Mouse (Mus musculus) midbrain, embryonic 15.5 days (tissue): ENCODE results near the gene Gucy2g. TPM values are rescaled to one million over a fixed set of nuclear protein-coding genes. Genes with fewer than 3 reads are reported as not detected.

Source experiments
- ATAC-seq: fragments of 200-750 bp; cut with Nextera tagmentation; replicated peaks from 2 replicates; pipeline ENCODE4 v1.8.0; 2017; ENCODE audit warnings: moderate TSS enrichment
- H3K27ac ChIP-seq: fragments of 300-500 bp; sonication (generic); 2 replicates; pipeline ENCODE4 v1.5.1; 2015; ENCODE audit warnings: mild to moderate bottlenecking, inconsistent platforms
- H3K27me3 ChIP-seq: fragments of 300-500 bp; sonication (generic); replicated peaks from 2 replicates; pipeline ENCODE4 v1.6.1; 2015; ENCODE audit warnings: inconsistent platforms
- H3K36me3 ChIP-seq: fragments of 300-500 bp; sonication (generic); replicated peaks from 2 replicates; pipeline ENCODE4 v1.6.1; 2015; ENCODE audit warnings: inconsistent platforms
- H3K4me1 ChIP-seq: fragments of 300-500 bp; sonication (generic); 2 replicates; pipeline ENCODE4 v1.6.1; 2015; ENCODE audit warnings: inconsistent platforms
- H3K4me2 ChIP-seq: fragments of 300-500 bp; sonication (generic); 2 replicates; pipeline ENCODE4 v1.6.1; 2015; ENCODE audit warnings: inconsistent platforms, mild to moderate bottlenecking, moderate library complexity
- H3K4me3 ChIP-seq: fragments of 300-500 bp; sonication (generic); 2 replicates; pipeline ENCODE4 v1.5.1; 2015; ENCODE audit warnings: mild to moderate bottlenecking, inconsistent platforms
- H3K9ac ChIP-seq: fragments of 300-500 bp; sonication (generic); 2 replicates; pipeline ENCODE4 v1.6.1; 2015; ENCODE audit warnings: mild to moderate bottlenecking, inconsistent platforms
- H3K9me3 ChIP-seq: fragments of 300-500 bp; sonication (generic); 2 replicates; pipeline ENCODE4 v1.6.1; 2016; ENCODE audit warnings: inconsistent platforms
- WGBS: fragments of 180-500 bp; shearing (Covaris S2); methylation state at CpG from one replicate; pipeline ENCODE4 v1.1.7; 2015; ENCODE audit warnings: mixed read lengths; 5-methylcytosine and 5-hydroxymethylcytosine counted together
- polyA plus RNA-seq: library from polyadenylated mRNA; unstranded; fragments of >200 nt; fragmentation: Nextera tagmentation; extraction: Ambion mirVana; gene quantifications from 2 replicates; pipeline ENCODE4 v1.2.1, GENCODE M21; 2015

Gucy2g gene
- polyA plus RNA-seq, 1 experiment from 2014 or later = not detected

DNA sequence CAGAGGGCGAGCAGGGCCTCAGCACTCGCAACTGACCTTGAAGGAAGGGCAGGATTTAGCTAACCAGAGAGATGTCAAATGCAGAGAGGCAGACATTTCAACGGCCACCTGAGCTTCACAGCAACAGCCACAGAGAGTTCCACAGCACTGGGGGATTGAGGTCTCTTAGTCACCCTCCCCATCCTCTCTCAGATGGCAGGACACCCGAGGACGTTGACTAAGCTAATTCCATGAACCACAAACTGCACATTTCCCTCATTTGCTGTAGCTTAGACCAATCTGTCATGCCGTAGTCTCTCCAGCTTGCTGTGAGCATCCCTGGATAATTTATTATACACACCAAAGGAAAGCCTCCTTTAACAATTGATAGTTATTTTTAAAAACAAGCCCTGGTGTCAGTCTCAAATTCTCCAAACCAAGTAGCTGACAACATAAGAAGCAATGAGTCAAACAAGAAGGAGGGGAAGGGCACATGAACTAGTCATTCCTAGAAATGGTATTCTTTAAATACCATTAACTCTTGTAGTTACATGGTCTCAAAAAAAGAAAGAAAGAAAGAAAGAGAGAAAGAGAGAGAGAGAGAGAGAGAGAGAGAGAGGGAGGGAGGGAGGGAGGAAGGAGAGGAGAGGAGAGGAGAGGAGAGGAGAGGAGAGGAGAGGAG lies 1.1 kb downstream of the Gucy2g start:
- Histone ChIP-seq H3K36me3 (no peaks in the 10 kb centered on the region), H3K9ac (no peak overlapping the region), H3K27ac (no peak overlapping the region), H3K27me3 (no peaks in the 10 kb centered on the region), H3K4me1 (no peaks in the 10 kb centered on the region), H3K4me2 (no peak overlapping the region), H3K9me3 (no peaks in the 10 kb centered on the region), H3K4me3 (no peak overlapping the region)
- 83% methylated on average over 6 of the region's 6 CpGs for WGBS
- no peak for ATAC-seq

GRCm38 (mm10) chr19:55236564-55236963 lies 4.5 kb downstream of the Gucy2g start:
- WGBS = 89% methylated on average over 5 of the region's 5 CpGs
- H3K9ac ChIP-seq = no peak overlapping the region
- no peak overlapping the region for H3K4me3 ChIP-seq
- H3K36me3 ChIP-seq = no peaks in the 10 kb centered on the region
- H3K4me1 ChIP-seq = no peaks in the 10 kb centered on the region
- no peak overlapping the region for H3K4me2 ChIP-seq
- H3K9me3 ChIP-seq = no peaks in the 10 kb centered on the region
- no peaks in the 10 kb centered on the region for H3K27me3 ChIP-seq
- no peak for ATAC-seq
- H3K27ac ChIP-seq = no peak overlapping the region

DNA sequence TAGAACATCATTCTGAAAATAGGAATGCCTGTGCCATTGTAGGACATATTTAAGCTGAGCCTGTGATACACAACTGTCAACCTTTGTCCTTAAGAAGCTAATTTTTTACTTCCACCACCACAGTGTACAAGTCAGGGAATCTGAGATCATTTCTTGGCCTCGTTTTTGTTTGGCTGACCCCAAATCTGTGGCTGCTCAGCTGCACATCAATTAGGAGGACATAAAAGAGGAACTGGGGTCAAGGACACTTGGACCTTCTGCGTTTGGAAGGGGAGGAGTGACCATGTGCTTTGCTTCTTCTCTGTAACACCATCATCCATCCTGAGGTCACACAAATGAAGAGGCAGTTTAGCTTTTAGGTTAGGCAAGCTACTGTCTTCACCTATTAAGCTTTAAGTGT lies 5.0 kb downstream of the Gucy2g start:
- 64% methylated on average over 2 of the region's 2 CpGs for WGBS
- ATAC-seq = no peak

DNA sequence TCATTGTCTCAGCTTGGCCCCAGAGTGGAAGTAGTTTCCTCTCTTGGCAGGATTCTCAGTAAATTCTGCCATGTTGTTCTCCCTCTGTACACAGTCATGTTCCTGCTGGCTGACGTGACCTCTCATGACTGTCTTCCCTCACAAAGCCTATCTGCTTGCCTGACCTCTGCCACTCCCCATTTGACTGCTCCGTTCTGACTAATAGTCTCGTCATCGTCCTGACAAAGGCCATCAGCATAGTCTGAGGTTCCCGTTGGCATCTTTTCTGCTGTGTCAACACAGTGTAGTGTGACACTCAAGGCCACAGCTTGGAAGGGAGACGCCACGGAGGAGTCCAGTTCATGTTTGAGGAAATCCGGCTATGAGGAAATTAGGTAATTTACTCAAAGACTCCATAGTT lies 8.9 kb downstream of the Gucy2g start:
- H3K9me3 ChIP-seq = no peaks in the 10 kb centered on the region
- H3K36me3 ChIP-seq = no peaks in the 10 kb centered on the region
- no peak for ATAC-seq
- no peaks in the 10 kb centered on the region for H3K27me3 ChIP-seq
- H3K4me1 ChIP-seq = peaks cover 4% of the 10 kb centered on the region
- no peak overlapping the region for H3K9ac ChIP-seq
- H3K27ac ChIP-seq = no peak overlapping the region
- H3K4me3 ChIP-seq = no peak overlapping the region
- 59% methylated on average over 8 of the region's 8 CpGs for WGBS
- no peak overlapping the region for H3K4me2 ChIP-seq

More for the DNA sequence above, 5.0 kb downstream of the Gucy2g start:
- no peak overlapping the region for H3K4me3 ChIP-seq
- H3K9me3 ChIP-seq = no peaks in the 10 kb centered on the region
- H3K4me2 ChIP-seq = no peak overlapping the region
- no peaks in the 10 kb centered on the region for H3K4me1 ChIP-seq
- H3K36me3 ChIP-seq = no peaks in the 10 kb centered on the region
- H3K9ac ChIP-seq = no peak overlapping the region
- H3K27me3 ChIP-seq = no peaks in the 10 kb centered on the region
- H3K27ac ChIP-seq = no peak overlapping the region

DNA sequence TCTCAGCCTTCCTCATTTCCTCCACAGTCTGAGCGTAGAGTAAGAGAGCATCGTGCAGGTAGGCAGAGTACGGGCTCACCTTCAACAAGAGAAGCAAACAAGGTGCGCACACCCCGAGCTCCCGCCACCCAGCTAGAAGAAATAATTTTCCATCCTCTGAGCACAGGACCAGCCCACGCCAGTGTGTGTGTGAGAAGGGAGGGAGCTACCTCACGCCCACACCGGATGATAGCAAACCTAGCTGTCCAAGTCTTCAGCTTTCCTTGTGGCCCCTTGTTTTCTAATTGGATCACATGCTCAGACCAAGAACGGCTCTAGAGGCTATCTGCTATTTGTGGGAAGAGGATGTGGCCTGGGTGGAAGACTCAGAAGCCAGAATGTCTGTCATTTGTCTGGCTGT lies 10.0 kb downstream of the Gucy2g start:
- H3K4me3 ChIP-seq = no peak overlapping the region
- no peaks in the 10 kb centered on the region for H3K27me3 ChIP-seq
- no peaks in the 10 kb centered on the region for H3K9me3 ChIP-seq
- H3K27ac ChIP-seq = no peak overlapping the region
- no peaks in the 10 kb centered on the region for H3K36me3 ChIP-seq
- no peak for ATAC-seq
- no peak overlapping the region for H3K4me2 ChIP-seq
- H3K4me1 ChIP-seq = peaks cover 4% of the 10 kb centered on the region
- H3K9ac ChIP-seq = no peak overlapping the region
- WGBS = 78% methylated on average over 10 of the region's 10 CpGs

- WGBS = 90% methylated on average over 7 of the region's 7 CpGs
Measured at GRCm38 (mm10) chr19:55227135-55227534, 13.9 kb downstream of the Gucy2g start.

DNA sequence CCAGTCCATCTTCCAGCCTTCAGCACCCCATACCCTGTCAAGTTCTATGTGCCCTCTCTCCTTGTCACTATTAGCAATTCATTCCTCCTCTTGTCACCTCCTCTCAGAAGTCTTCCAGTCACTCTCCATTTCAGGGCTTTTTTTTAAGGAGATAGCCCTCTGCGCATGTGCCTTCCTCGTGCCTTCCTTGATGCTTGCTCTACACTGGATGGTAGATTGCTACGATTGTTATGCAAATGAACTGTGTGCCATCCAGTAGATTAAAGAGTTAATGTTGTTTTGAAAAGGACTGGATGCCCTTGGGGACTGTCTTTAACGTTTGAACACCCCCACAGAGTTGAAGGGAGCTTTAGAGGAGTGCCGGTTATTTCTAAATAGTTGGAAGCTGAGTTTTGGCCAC lies 14.4 kb downstream of the Gucy2g start:
- 60% methylated on average over 5 of the region's 5 CpGs for WGBS
- Histone ChIP-seq H3K27me3 (no peaks in the 10 kb centered on the region), H3K4me3 (no peak overlapping the region), H3K4me2 (no peak overlapping the region), H3K27ac (no peak overlapping the region), H3K4me1 (peaks cover 4% of the 10 kb centered on the region), H3K36me3 (no peaks in the 10 kb centered on the region), H3K9me3 (no peaks in the 10 kb centered on the region), H3K9ac (no peak overlapping the region)
- no peak for ATAC-seq

More at GRCm38 (mm10) chr19:55227135-55227534, 13.9 kb downstream of the Gucy2g start:
- H3K4me1 ChIP-seq = peaks cover 4% of the 10 kb centered on the region
- no peak overlapping the region for H3K27ac ChIP-seq
- H3K4me3 ChIP-seq = no peak overlapping the region
- no peaks in the 10 kb centered on the region for H3K27me3 ChIP-seq
- H3K9me3 ChIP-seq = no peaks in the 10 kb centered on the region
- no peaks in the 10 kb centered on the region for H3K36me3 ChIP-seq
- no peak overlapping the region for H3K4me2 ChIP-seq
- ATAC-seq = no peak
- H3K9ac ChIP-seq = no peak overlapping the region

- no peak overlapping the region for H3K4me2 ChIP-seq
- ATAC-seq = no peak
- H3K9ac ChIP-seq = no peak overlapping the region
- peaks cover 11% of the 10 kb centered on the region for H3K4me1 ChIP-seq
- no peaks in the 10 kb centered on the region for H3K9me3 ChIP-seq
- H3K27ac ChIP-seq = no peak overlapping the region
- H3K4me3 ChIP-seq = no peak overlapping the region
- 93% methylated on average over 9 of the region's 9 CpGs for WGBS
- H3K27me3 ChIP-seq = no peaks in the 10 kb centered on the region
- no peaks in the 10 kb centered on the region for H3K36me3 ChIP-seq
Measured at GRCm38 (mm10) chr19:55222268-55222667, 18.8 kb downstream of the Gucy2g start.

DNA sequence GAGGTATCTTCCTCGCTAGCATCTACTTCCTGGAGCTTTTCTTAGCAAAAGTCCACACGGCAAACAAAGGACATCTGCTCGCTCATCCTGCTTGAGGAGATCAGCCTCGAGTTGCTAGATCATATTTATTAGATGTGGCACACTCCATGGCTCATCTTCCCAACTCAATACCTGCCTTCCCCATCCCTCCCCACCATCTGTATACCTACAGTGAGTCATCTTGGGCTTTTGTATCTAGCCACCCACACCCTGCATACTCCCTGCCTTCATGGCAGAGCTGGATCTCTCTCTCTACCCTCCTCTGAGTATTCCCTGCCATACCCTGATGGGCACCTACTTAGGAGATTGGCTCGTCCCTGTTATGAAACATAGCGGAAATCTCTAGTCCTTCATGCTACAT lies 19.8 kb downstream of the Gucy2g start:
- Histone ChIP-seq H3K4me3 (no peak overlapping the region), H3K27me3 (no peaks in the 10 kb centered on the region), H3K9me3 (no peaks in the 10 kb centered on the region), H3K27ac (no peak overlapping the region), H3K4me2 (no peak overlapping the region), H3K4me1 (peaks cover 11% of the 10 kb centered on the region), H3K9ac (no peak overlapping the region), H3K36me3 (no peaks in the 10 kb centered on the region)
- 88% methylated on average over 6 of the region's 6 CpGs for WGBS
- ATAC-seq = no peak

- H3K9ac ChIP-seq = peak overlapping the region; percentile 38; the same call in 1 of the 2 replicates
- H3K36me3 ChIP-seq = no peaks in the 10 kb centered on the region
- no peak for ATAC-seq
- no peaks in the 10 kb centered on the region for H3K27me3 ChIP-seq
- peaks cover 11% of the 10 kb centered on the region for H3K4me1 ChIP-seq
- H3K27ac ChIP-seq = no peak overlapping the region
- H3K4me2 ChIP-seq = peak overlapping the region; percentile 64; the same call in 1 of the 2 replicates
- no peaks in the 10 kb centered on the region for H3K9me3 ChIP-seq
- H3K4me3 ChIP-seq = no peak overlapping the region
- WGBS = 75% methylated on average over 8 of the region's 8 CpGs
Measured at GRCm38 (mm10) chr19:55219359-55219758, 21.7 kb downstream of the Gucy2g start.

GRCm38 (mm10) chr19:55218741-55219221 lies 22.3 kb downstream of the Gucy2g start:
- H3K4me3 ChIP-seq = peak overlapping the region; percentile 43
- no peak overlapping the region for H3K27ac ChIP-seq
- H3K9ac ChIP-seq = peak overlapping the region; percentile 38; the same call in 1 of the 2 replicates
- no peaks in the 10 kb centered on the region for H3K36me3 ChIP-seq
- H3K4me2 ChIP-seq = peak overlapping the region; percentile 64
- no peaks in the 10 kb centered on the region for H3K9me3 ChIP-seq
- ATAC-seq = peak; percentile 71
- H3K27me3 ChIP-seq = no peaks in the 10 kb centered on the region
- H3K4me1 ChIP-seq = peaks cover 11% of the 10 kb centered on the region
- WGBS = 10% methylated on average over 12 of the region's 12 CpGs

GRCm38 (mm10) chr19:55218192-55218739 lies 22.8 kb downstream of the Gucy2g start:
- no peaks in the 10 kb centered on the region for H3K27me3 ChIP-seq
- ATAC-seq = peak; percentile 87
- H3K9ac ChIP-seq = peak overlapping the region; percentile 38
- peak overlapping the region; percentile 43 for H3K4me3 ChIP-seq
- WGBS = 3% methylated on average over 20 of the region's 20 CpGs
- no peaks in the 10 kb centered on the region for H3K36me3 ChIP-seq
- peaks cover 11% of the 10 kb centered on the region for H3K4me1 ChIP-seq
- no peaks in the 10 kb centered on the region for H3K9me3 ChIP-seq
- H3K27ac ChIP-seq = no peak overlapping the region
- peak overlapping the region; percentile 64 for H3K4me2 ChIP-seq

DNA sequence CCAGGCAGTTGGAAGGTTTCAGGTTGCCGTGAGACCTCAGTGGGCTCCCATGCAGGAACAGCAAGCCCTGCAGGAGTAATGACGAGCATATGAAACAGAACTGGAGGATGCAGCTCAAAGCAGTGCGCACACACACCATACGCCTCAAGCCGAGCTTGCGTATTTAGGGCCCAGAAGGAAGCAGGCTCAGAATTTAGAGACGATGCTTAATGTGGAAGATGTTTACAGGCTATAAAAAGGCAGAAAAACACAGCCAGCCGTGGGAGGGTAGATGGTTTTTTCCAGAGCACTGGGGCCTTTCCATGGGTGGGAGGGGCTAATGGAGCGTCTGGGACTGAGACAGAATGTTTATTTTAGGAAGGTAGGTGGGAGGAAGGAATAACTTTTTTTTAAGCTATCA lies 23.7 kb downstream of the Gucy2g start:
- H3K9me3 ChIP-seq = no peaks in the 10 kb centered on the region
- peaks cover 11% of the 10 kb centered on the region for H3K4me1 ChIP-seq
- no peak for ATAC-seq
- no peak overlapping the region for H3K27ac ChIP-seq
- no peak overlapping the region for H3K4me2 ChIP-seq
- H3K4me3 ChIP-seq = no peak overlapping the region
- H3K36me3 ChIP-seq = no peaks in the 10 kb centered on the region
- no peaks in the 10 kb centered on the region for H3K27me3 ChIP-seq
- H3K9ac ChIP-seq = no peak overlapping the region
- 91% methylated on average over 9 of the region's 9 CpGs for WGBS
